Mouse (Mus musculus) mesoderm, embryonic 11.5 days (tissue): Measurements from ENCODE around the gene Ngfr.
"Not testable (repeated sequence)": the region's sequence is repeated elsewhere in the genome, so short reads cannot be mapped to it uniquely, and the experiment has no call there.

ENCODE experiments used
- DNase-seq: peaks from one replicate; pipeline ENCODE4 v3.0.0-alpha.2; 2012; ENCODE audit warnings: low read depth, low spot score

Ngfr gene

GRCm38 (mm10) chr11:95587423-95587951, at the start of gene Ngfr:
Ngfr (minus strand) TSS chr11:95587735.
- DNase-seq, result peak; percentile 83

GRCm38 (mm10) chr11:95635030-95635429, 47.5 kb upstream of the Ngfr start:
- no peak for DNase-seq

DNA sequence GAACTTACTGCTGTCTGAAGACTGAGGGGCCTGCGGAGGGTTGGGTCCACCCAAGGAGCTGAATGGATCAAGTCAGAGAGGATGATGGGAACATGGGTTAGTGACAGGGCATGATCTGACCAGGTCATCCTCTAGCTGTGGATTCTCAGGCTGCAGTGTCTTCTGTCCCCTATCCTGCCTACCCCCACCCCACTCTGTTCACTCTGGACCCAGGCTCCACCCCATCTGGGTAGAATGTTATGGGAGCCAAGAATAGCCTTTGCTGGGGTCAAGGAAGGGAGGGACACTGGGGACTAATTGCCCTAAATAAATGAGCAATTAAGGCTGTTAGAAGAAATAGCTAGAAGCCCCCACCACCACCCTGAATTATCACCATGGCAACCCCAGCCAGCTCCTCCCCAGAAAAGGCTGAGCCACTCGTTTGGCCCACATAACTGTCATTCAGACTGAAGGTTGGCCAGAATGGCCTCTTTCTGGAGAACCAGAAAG, 46.0 kb upstream of the Ngfr start:
- DNase-seq, result no peak

DNA sequence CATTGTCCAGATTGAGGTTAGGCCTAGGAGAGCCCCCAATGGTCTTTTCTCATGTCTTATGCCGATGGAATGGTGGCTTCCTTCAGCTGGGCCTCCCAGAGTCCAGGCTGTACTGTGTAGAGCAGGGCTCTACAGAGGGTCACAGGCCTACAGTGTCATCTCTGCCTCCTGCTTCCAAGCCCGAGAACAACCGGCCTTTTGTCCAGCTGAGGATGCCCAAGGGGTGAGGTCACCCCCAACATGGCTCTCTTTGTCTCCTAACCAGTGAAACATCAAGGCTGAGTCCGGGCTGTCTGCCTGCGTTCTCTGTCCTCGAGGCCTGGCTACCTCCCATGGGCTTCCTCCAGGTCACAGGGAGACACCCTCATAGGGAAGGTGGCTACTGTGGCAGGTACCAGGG, 44.9 kb upstream of the Ngfr start:
- DNase-seq, result no peak

DNA sequence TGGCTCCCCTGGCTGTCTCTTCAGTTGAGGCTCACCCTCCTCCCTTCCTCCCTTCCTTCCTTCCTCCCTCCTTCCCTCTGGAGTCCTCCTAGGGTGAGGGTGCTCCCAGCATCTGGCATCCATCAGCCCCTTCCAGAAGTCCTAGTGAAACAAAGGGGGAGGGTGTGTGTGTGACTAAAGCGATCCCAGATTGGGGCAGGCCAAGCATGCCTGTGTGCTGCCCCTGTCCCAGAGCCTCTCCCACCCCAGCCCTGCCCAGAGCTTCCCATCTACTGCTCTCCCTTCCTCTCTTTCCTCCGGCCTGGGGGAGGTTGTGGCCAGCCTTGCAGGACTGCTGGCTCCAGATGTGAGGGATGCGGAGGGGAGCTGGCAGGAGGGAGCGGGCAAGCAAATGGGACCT, 43.8 kb upstream of the Ngfr start:
- DNase-seq, result peak; percentile 62

GRCm38 (mm10) chr11:95630558-95630957, 43.0 kb upstream of the Ngfr start:
- no peak for DNase-seq

- no peak for DNase-seq
Measured at GRCm38 (mm10) chr11:95622426-95622825, 34.9 kb upstream of the Ngfr start.

GRCm38 (mm10) chr11:95621541-95622130, 34.1 kb upstream of the Ngfr start:
- no peak for DNase-seq

DNA sequence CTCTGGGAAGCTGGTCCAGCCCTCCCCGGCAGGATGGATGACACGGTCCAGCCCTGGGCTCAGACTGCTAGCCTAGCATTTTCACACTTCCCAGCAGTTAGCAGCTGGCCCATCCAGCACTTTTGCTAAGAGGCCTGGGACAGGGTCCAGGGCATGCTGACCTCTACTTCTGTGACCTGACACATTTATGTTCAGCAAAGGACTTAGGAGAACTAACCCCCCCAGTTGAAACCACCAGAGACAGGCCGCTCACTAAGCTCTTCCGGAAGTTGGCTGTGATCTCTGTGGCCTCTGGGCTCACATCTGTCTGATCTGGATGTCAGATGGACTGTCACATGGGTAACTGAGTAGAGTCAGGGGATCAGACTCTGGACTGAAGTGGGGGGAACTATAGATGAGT, 33.5 kb upstream of the Ngfr start:
- no peak for DNase-seq

- DNase-seq, result no peak
Measured at GRCm38 (mm10) chr11:95619886-95620444, 32.4 kb upstream of the Ngfr start.

DNA sequence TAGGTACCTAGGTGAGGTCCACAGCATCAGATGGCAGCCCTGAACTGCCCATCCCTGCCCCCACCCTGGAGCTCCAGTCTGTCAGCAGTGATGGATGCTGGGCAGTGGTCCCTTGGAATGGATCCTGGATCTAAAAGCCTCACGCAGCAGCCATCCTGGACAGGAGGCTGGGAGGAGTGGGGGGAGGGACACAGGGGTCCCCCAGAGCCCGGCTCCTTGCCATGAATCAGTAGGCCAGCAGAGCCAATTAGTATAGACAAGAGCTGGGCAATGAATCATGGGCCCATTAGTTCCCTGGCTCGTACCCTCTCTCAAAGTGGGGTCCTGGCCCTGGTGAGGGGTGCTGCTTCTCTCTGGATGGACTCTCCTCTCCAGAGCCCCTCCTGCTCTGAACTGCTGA, 31.5 kb upstream of the Ngfr start:
- DNase-seq, result no peak

GRCm38 (mm10) chr11:95617785-95618465, 30.4 kb upstream of the Ngfr start:
- no peak for DNase-seq

- DNase-seq, result no peak
Measured at GRCm38 (mm10) chr11:95614739-95615138, 27.2 kb upstream of the Ngfr start.

- DNase-seq, result no peak
Measured at GRCm38 (mm10) chr11:95611283-95611682, 23.7 kb upstream of the Ngfr start.

DNA sequence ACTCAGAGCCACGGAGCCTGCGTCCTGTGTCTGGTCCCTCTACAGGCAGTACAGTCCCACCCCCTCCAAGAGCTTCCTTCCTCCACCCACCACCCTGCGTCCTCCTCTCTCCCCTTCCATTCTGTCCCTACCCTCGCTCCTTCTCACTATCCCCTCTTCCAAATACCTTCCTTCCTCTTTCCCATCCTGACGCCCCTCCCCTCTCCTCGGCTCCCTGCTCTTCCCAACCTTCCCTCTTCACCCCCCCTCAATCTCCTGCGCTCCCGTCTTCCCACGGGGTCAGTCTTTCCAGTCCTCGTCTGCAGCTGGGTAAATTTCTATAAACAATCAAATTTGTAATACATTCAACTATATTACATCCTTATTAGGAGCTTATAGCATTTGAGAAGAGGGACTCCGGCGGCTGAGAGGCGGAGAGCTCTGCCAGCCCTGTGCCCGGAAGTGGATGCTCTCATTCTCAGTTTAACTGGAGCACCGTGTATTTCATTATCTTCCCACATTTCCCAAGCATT, 22.9 kb upstream of the Ngfr start:
- no peak for DNase-seq

- DNase-seq, result no peak
Measured at GRCm38 (mm10) chr11:95609924-95610323, 22.4 kb upstream of the Ngfr start.

DNA sequence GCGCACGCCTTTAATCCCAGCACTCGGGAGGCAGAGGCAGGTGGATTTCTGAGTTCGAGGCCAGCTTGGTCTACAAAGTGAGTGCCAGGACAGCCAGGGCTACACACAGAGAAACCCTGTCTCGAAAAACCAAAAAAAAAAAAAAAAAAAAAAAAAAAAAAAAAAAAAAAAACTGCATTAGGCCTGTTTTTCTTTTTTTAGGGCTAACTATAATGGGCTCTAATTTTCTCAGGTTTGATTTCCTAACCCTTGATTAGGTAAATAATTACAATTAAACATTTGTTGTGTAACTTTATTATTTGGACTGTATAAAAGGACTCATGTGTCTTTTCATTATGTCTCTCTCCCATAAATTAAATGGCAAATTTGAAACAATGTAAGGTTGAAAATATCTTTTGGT, 19.8 kb upstream of the Ngfr start:
- not testable (repeated sequence) for DNase-seq

DNA sequence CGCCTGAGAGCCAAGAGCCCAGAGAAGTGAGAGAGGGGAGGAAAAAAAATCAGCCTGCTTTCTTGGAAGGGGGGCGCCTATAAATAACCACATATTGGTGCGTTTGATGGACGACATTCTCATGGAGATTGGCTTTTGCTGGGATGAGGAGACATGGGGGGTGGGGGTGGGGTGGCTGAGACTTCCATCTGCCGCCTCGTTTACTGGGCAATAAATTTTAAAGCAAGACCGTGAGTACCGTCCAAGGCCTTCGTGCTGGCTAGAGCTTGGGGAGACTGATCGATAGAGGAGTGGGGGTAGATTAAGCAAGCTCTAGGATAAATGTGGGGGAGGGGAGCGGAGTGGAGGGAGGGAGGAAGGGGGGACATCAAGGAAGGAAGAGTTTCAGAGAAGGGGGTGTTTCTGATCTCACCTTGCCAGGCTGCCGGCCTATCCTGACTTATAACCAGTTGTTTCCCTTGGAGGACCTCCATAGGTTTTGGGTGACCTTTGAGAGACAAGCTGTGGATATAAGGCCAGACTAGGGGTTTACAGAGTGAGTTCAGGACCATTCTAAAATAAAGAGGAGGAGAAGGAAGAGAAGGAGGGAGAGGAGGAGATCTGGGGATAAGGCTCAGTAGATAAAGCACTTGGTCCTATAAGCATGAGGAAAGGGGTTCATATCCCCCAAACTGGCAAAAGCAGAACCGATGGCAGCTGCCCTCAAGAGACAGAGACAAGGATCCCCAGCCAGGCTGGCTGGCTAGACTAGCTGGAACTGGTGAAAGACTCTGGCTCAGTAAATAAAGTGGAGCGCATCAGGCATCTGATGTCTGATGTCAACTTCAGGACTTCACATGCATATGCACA, 10.9 kb upstream of the Ngfr start:
- DNase-seq, result no peak

DNA sequence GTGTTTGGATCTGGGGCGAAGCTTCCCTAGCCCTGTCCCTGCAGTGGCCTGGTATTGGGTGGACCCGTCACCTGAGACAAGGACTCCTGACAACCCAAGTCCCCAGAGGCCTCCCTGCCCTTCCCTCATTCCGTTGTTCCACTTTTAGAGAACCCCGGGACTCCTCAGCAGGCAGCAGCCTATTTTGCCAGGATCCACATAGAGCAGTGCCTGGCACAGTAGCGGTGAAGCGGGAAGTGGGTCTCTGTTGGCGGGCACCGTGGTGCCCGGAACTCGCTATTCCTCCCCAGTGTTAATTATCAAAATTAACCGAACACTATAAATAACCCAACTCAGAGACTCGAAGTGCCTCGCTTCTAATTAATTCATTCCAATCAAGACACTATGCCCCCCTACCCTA, 10.2 kb upstream of the Ngfr start:
- no peak for DNase-seq

- no peak for DNase-seq
Measured at GRCm38 (mm10) chr11:95596704-95597103, 9.2 kb upstream of the Ngfr start.

DNA sequence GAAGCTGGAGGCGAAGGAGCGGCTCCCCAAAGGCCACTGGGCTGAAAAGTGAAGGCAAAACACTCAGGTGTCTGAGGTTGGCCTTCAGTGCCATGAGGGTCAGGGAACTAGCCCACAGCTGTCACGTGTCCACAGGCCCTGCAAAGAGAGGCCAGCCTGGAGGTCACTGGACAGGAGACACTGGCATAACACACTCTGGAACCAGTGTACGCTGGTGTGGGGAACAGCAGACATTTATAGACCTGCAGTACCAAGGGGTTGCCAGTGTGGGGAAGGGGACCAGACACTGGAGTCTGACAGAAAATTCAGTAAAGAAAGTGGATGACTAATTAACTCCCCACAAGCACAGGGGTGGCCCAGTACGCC, 8.6 kb upstream of the Ngfr start:
- DNase-seq, result no peak
